Mouse (Mus musculus) small intestine, adult 2 months (tissue): ENCODE results near the gene Qars.

Source experiments
- CTCF ChIP-seq: fragments of 200-500 bp; IDR thresholded peaks from 2 replicates; pipeline ENCODE4 v1.5.1; 2012; ENCODE audit warnings: low read depth, mild to moderate bottlenecking, control low read depth, inconsistent platforms, low read length, moderate library complexity, mixed read lengths; ENCODE audit not compliant: insufficient replicate concordance, insufficient read length; ENCODE audit errors: extremely low read depth
- POLR2A ChIP-seq: fragments of 200-500 bp; IDR thresholded peaks from 2 replicates; pipeline ENCODE4 v1.6.1; 2012; ENCODE audit warnings: low read depth, mild to moderate bottlenecking, control low read depth, inconsistent platforms, low read length, moderate library complexity

DNA sequence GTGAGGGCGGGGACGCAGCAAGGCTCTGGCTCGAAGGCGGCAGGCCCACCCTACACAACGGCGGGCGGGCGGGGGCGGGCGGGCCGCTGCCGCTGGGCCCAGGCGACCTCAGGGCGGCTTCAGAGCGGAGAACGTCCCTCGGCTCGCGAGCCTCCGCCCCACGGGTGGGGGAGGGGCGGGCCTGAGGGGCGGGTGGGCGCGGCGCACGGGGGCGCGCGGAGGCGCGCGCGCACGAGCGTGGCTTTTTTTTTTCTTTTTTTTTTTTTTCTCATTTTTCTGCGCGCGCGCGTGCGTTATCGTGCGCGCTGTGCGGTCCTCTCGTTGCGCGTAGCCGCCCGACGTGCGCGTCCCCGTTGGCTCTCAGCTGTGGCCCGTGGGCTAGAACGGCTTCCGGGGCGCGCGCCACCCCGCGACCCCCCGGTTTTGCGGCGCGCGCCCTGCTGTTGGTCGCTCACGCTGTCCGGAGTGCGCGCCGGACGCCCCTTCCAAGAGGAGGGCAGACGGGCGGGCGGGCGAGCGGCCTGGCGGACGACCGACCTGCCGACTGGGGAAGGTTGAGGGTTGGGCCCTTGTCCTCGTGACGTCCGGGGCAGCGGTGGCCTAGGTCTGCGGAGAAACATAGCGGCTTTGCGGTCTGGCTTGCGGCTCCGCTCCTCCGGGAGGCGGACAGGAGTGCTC lies 9.9 kb downstream of the Qars start:
- TF ChIP-seq POLR2A, result no peak
- no peak for TF ChIP-seq CTCF
